Mouse (Mus musculus): ENCODE data around the gene Cyp3a41a. TPM values are rescaled to one million over a fixed set of nuclear protein-coding genes. Genes with fewer than 3 reads are reported as not detected.
"Not testable (repeated sequence)": the region's sequence is repeated elsewhere in the genome, so short reads cannot be mapped to it uniquely, and the experiment has no call there.

Cyp3a41a gene
- total RNA-seq (2014; rRNA removed) (7.7 and 1,953 TPM in 2 replicates), polyA plus RNA-seq (2012; rRNA removed) (114 and 560 TPM in 2 replicates)

DNA sequence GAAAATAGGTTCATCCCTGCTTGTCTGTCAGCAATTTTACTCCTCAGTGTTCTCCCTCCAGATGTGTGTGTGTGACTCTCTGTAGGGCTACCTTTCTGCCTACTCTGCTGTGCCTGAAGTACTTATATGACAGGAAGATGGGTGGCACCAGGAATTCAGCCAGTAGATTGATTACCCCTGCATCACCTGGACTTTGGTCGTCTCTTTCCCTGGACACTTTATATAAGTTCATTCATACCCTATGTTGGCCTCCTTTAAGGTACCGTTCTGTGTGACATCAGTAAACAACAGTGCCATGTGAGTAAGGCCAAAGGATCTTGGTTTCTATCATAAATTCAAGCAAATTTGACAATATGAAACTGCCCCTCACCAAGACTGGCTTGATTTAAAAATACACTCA, at the start of gene Cyp3a41a:
Gene Cyp3a41a (minus strand): TSS at position 101 of the 400 bp plus-strand sequence.
- H3K79me2 ChIP-seq (ENCODE audit: control insufficient read depth, insufficient read depth, low read length); H3K27ac ChIP-seq (replicated peaks; ENCODE audit: insufficient read depth, low read depth, low read length); H3K27me3 ChIP-seq (ENCODE audit: control insufficient read depth, insufficient read depth, low read length); H3K36me3 ChIP-seq (ENCODE audit: control insufficient read depth, insufficient read depth, low read length); H3K4me3 ChIP-seq (ENCODE audit: insufficient read depth, low read depth, low read length); H3K9ac ChIP-seq (ENCODE audit: low read depth, low read length); H3K4me1 ChIP-seq (ENCODE audit: control insufficient read depth, insufficient read depth, low read length); DNase-seq (ENCODE audit: extremely low read depth, low read depth, low spot score): not testable (repeated sequence)
- 38% methylated on average over 1 of the region's 2 CpGs for WGBS

DNA sequence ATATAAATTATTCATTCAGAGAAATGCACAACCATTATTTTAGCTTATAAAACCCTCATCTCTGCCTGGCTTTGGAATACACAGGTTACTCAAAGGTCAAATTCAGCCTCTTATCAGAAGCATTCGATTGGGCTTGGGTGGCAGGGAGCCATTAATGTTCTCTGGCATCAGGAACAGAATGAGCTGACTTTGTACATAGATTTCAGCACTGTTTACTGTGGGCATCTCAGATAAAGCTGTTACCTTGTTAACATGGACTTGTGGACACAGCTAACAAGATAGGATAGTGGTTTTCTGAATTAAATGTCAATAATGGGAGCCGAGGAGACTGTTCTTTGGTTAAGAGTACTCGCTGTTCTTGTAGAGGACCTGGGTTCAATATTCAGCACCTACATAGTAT, 17.6 kb upstream of the Cyp3a41a start:
- not testable (repeated sequence) for H3K4me3 ChIP-seq (ENCODE audit: insufficient read depth, low read depth, low read length); H3K27ac ChIP-seq (replicated peaks; ENCODE audit: insufficient read depth, low read depth, low read length); H3K4me1 ChIP-seq (ENCODE audit: control insufficient read depth, insufficient read depth, low read length); H3K9ac ChIP-seq (ENCODE audit: low read depth, low read length); H3K79me2 ChIP-seq (ENCODE audit: control insufficient read depth, insufficient read depth, low read length); H3K36me3 ChIP-seq (ENCODE audit: control insufficient read depth, insufficient read depth, low read length); H3K27me3 ChIP-seq (ENCODE audit: control insufficient read depth, insufficient read depth, low read length)
- WGBS = 14% methylated on average over 3 of the region's 3 CpGs
- peak; percentile 94 for DNase-seq (ENCODE audit: extremely low read depth, low read depth, low spot score)

DNA sequence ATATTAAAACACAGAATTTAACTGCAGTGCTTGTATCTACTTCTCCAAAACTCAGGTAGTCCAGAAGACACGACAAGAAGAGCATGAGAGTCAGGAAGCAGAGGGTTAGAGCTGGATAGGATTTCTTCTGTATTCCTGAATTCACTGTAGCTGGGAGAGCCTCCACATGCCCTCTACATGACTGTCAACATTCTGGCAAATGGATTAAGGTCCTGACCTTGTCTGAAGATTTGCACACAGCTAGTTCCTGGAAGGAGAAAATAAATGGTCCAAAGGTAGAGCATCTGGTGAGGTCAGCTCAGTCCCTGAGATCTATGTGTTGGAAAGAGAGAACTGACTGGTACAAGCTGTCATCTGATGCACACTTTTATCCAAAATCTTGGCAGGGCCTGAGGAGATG, 5.6 kb downstream of the Cyp3a41a start:
- DNase-seq (ENCODE audit: extremely low read depth, low read depth, low spot score) = peak; percentile 69
- not testable (repeated sequence) for H3K36me3 ChIP-seq (ENCODE audit: control insufficient read depth, insufficient read depth, low read length)
- WGBS = 23% methylated on average over 1 of the region's 1 CpGs

DNA sequence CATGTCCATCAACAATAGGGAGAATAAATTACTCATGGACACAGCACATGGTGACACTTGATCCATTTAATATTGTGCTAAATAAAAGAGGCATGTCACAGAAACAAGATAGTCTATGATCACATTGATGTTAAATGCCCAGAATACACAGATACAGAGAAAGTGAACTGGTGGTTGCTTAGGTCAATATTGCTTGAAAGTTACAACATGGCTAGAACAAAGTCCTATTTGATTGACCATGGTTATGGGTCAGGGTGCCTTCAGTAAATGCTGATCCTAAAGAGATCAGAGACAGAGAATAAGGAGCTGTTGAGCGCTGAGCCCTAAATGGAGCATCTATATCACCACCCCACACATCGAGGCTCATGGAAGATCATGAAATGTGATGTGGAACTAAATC, 12.6 kb downstream of the Cyp3a41a start:
- not testable (repeated sequence) for H3K36me3 ChIP-seq (ENCODE audit: control insufficient read depth, insufficient read depth, low read length); H3K27me3 ChIP-seq (ENCODE audit: control insufficient read depth, insufficient read depth, low read length); H3K4me1 ChIP-seq (ENCODE audit: control insufficient read depth, insufficient read depth, low read length); H3K27ac ChIP-seq (replicated peaks; ENCODE audit: insufficient read depth, low read depth, low read length); H3K9ac ChIP-seq (ENCODE audit: low read depth, low read length); H3K79me2 ChIP-seq (ENCODE audit: control insufficient read depth, insufficient read depth, low read length); H3K4me3 ChIP-seq (ENCODE audit: insufficient read depth, low read depth, low read length)
- 39% methylated on average over 2 of the region's 2 CpGs for WGBS
- DNase-seq (ENCODE audit: extremely low read depth, low read depth, low spot score) = peak; percentile 26

More for the DNA sequence above, 5.6 kb downstream of the Cyp3a41a start:
- H3K4me1 ChIP-seq (ENCODE audit: control insufficient read depth, insufficient read depth, low read length); H3K4me3 ChIP-seq (ENCODE audit: insufficient read depth, low read depth, low read length); H3K27ac ChIP-seq (replicated peaks; ENCODE audit: insufficient read depth, low read depth, low read length); H3K79me2 ChIP-seq (ENCODE audit: control insufficient read depth, insufficient read depth, low read length); H3K27me3 ChIP-seq (ENCODE audit: control insufficient read depth, insufficient read depth, low read length); H3K9ac ChIP-seq (ENCODE audit: low read depth, low read length): not testable (repeated sequence)

DNA sequence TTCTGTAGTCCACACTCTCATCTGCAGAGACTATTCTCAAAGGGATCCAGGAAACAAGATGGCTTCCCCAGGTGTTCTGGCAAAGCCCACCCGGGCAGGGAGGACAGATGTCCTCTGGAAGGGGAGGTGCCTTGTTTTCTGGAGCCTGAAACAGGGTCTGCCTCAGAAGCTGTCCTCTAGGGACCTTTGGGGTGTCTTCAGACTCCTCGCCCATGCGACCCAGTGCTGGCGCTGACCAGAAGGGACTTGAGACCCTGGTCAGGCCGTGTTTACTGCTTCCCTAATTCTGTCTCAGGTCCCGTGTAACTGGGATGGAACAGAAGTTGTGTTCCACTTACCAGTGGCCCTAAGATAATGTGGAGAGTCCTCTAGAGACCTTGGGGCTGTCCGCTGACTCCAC, 57.9 kb downstream of the Cyp3a41a start:
- Histone ChIP-seq H3K9ac (ENCODE audit: low read depth, low read length) (no peak overlapping the region), H3K36me3 (ENCODE audit: control insufficient read depth, insufficient read depth, low read length) (no peaks in the 10 kb centered on the region), H3K27me3 (ENCODE audit: control insufficient read depth, insufficient read depth, low read length) (peaks cover 4% of the 10 kb centered on the region; the same call in 1 of the 2 replicates), H3K79me2 (ENCODE audit: control insufficient read depth, insufficient read depth, low read length) (no peaks in the 10 kb centered on the region), H3K4me3 (ENCODE audit: insufficient read depth, low read depth, low read length) (no peak overlapping the region), H3K4me1 (ENCODE audit: control insufficient read depth, insufficient read depth, low read length) (no peaks in the 10 kb centered on the region), H3K27ac (replicated peaks; ENCODE audit: insufficient read depth, low read depth, low read length) (no peak overlapping the region)
- no peak for DNase-seq (ENCODE audit: extremely low read depth, low read depth, low spot score)
- TF ChIP-seq CTCF (IDR thresholded peaks at IDR 0.05; ENCODE audit: low read depth, low read length) (no peak), POLR2A (IDR thresholded peaks at IDR 0.05; ENCODE audit: extremely low read depth, insufficient read depth, low read length) (no peak)
- 85% methylated on average over 7 of the region's 7 CpGs for WGBS

DNA sequence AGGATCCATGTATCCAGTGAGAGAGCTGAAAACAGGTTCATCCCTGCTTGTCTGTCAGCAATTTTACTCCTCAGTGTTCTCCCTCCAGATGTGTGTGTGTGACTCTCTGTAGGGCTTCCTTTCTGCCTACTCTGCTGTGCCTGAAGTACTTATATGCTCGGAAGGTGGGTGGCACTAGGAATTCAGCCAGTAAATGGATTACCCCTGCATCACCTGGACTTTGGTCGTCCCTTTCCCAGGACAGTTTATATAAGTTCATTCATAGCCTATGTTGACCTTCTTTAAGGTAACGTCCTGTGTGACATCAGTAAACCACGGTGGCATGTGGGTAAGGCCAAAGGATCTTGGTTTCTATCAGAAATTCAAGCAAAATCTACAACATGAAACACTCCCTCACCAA, 72.2 kb downstream of the Cyp3a41a start:
- Histone ChIP-seq H3K4me3 (ENCODE audit: insufficient read depth, low read depth, low read length) (no peak overlapping the region), H3K36me3 (ENCODE audit: control insufficient read depth, insufficient read depth, low read length) (no peaks in the 10 kb centered on the region), H3K79me2 (ENCODE audit: control insufficient read depth, insufficient read depth, low read length) (no peaks in the 10 kb centered on the region), H3K27me3 (ENCODE audit: control insufficient read depth, insufficient read depth, low read length) (peaks cover 12% of the 10 kb centered on the region; the same call in 1 of the 2 replicates), H3K9ac (ENCODE audit: low read depth, low read length) (no peak overlapping the region), H3K27ac (replicated peaks; ENCODE audit: insufficient read depth, low read depth, low read length) (no peak overlapping the region), H3K4me1 (ENCODE audit: control insufficient read depth, insufficient read depth, low read length) (no peaks in the 10 kb centered on the region)
- TF ChIP-seq POLR2A (IDR thresholded peaks at IDR 0.05; ENCODE audit: extremely low read depth, insufficient read depth, low read length) (no peak), CTCF (IDR thresholded peaks at IDR 0.05; ENCODE audit: low read depth, low read length) (no peak)
- WGBS = 29% methylated on average over 4 of the region's 4 CpGs
- no peak for DNase-seq (ENCODE audit: extremely low read depth, low read depth, low spot score)

Other genes with a start within 250 kb of the Cyp3a41a start
- gene Cyp3a41b, start 135.4 kb downstream of the Cyp3a41a start, total RNA-seq (2014; rRNA removed) = 0.07 and 72.6 TPM in 2 replicates
- 1.5 and 36.0 TPM in 2 replicates for gene Cyp3a41b, start 135.4 kb downstream of the Cyp3a41a start, polyA plus RNA-seq (2012; rRNA removed)
- 20.2 and 390 TPM in 2 replicates for gene Cyp3a44, start 85.7 kb upstream of the Cyp3a41a start, total RNA-seq (2014; rRNA removed)
- 16.2 and 32.2 TPM in 2 replicates for gene Cyp3a44, start 85.7 kb upstream of the Cyp3a41a start, polyA plus RNA-seq (2012; rRNA removed)
- 6,008 and 10,741 TPM in 2 replicates for gene Cyp3a11, start 159.8 kb upstream of the Cyp3a41a start, total RNA-seq (2014; rRNA removed)
- gene Cyp3a11, start 159.8 kb upstream of the Cyp3a41a start, polyA plus RNA-seq (2012; rRNA removed) = 589 and 877 TPM in 2 replicates